Mouse (Mus musculus): ENCODE data around the gene Ddc. TPM values are rescaled to one million over a fixed set of nuclear protein-coding genes. Genes with fewer than 3 reads are reported as not detected.

Ddc gene
- total RNA-seq, 2 experiments from 2014 or later = 8.1 to 8.9 TPM

GRCm38 (mm10) chr11:11864446-11865101, 33.4 kb downstream of the Ddc start:
- H3K4me3 ChIP-seq = no peak overlapping the region
- no peak for TF ChIP-seq CTCF (conservative IDR thresholded peaks at IDR 0.05)
- no peak overlapping the region for H3K27ac ChIP-seq
- DNase-seq (ENCODE audit: low spot score in 2 of 2) = no peak

GRCm38 (mm10) chr11:11862502-11862901, 35.4 kb downstream of the Ddc start:
- Histone ChIP-seq H3K27ac (no peak overlapping the region), H3K4me3 (no peak overlapping the region)
- TF ChIP-seq CTCF (conservative IDR thresholded peaks at IDR 0.05) = no peak
- no peak for DNase-seq (ENCODE audit: low spot score in 2 of 2)

DNA sequence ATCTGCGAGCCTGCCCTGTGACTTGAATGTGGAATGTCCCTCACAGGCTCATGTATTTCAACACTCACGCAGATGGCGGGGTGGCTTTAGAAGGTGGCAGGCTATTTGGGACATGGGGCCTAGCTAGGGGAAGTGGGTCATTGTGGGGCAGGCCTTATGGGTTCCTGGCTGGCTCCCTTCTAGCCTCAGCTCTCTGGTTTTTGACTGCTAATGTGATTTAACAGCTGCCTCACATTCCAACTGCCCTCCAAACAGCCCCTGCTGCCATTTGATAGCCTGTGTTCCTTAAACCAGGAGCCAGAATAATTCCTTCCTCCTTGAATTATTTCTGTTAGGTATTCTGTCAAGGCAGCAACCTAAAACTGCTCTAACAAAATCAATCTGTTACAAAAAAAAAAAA, 41.0 kb downstream of the Ddc start:
- H3K27ac ChIP-seq = no peak overlapping the region
- no peak for TF ChIP-seq CTCF (conservative IDR thresholded peaks at IDR 0.05)
- DNase-seq (ENCODE audit: low spot score in 2 of 2) = no peak
- no peak overlapping the region for H3K4me3 ChIP-seq

DNA sequence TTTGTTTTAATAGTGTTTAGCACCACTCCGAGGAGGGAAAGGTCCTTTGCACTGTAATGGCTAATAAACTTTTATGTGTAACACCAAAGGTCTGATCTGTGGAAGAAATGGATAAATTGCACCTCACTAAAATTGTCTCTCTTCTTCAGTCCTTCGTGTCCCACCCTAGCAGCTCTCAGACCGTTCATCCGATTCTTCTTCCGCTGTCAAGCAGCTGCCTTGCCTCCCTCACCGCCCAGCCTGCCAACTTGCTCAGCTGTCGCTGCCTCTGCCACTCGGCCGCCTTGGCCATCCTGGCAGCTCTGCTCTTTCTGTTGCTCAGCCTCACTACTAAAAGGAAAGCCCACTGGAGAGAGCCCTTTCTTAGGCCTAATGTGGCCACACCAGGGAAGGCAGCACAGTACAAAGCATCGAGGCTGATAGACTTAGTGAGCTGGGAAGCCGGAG, 42.2 kb downstream of the Ddc start:
- no peak for TF ChIP-seq CTCF (conservative IDR thresholded peaks at IDR 0.05)

DNA sequence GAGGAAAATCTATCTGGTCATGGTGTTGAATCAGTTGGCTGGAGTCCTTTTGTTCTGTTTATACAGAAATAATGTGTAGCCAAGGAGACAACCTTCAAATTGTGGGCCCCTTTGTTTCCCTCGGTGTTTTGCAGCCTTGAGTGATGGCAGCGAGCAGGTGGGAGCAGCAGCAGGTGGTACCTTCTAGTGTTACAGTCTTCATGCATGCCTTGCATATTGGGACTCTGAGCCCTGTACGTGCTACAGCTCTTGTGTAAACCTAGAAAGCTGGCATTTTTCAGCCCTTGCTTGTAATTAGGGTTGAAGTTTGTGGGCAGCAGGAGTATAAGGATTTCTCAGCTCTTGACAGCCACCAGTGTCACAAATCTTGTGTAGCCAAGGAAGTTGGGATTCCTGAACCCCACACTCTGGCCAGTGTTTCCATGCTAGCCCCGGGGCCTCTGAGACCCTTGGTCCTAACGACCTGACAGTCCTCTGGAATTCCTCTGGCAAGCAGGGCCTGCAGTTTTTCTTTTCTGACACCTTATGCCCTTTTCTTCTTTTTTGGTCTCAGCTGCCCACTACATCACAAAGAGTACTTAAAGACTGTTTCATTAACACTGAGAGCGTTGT, 42.8 kb downstream of the Ddc start:
- Histone ChIP-seq H3K27ac (no peak overlapping the region), H3K4me3 (no peak overlapping the region)
- TF ChIP-seq CTCF (conservative IDR thresholded peaks at IDR 0.05) = no peak
- no peak for DNase-seq (ENCODE audit: low spot score in 2 of 2)

More for the DNA sequence above, 42.2 kb downstream of the Ddc start:
- Histone ChIP-seq H3K4me3 (no peak overlapping the region), H3K27ac (no peak overlapping the region; the same call in 1 of the 2 replicates)
- DNase-seq (ENCODE audit: low spot score in 2 of 2) = peak in 1 of 2 experiments; percentile 37

GRCm38 (mm10) chr11:11853731-11854461, 44.0 kb downstream of the Ddc start:
- Histone ChIP-seq H3K27ac (no peak overlapping the region), H3K4me3 (no peak overlapping the region)
- TF ChIP-seq CTCF (conservative IDR thresholded peaks at IDR 0.05) = no peak
- no peak for DNase-seq (ENCODE audit: low spot score in 2 of 2)

GRCm38 (mm10) chr11:11851957-11852505, 45.9 kb downstream of the Ddc start:
- no peak for DNase-seq (ENCODE audit: low spot score in 2 of 2)
- TF ChIP-seq CTCF (conservative IDR thresholded peaks at IDR 0.05) = no peak
- Histone ChIP-seq H3K4me3 (no peak overlapping the region), H3K27ac (no peak overlapping the region)

GRCm38 (mm10) chr11:11850476-11851267, 47.3 kb downstream of the Ddc start:
- no peak overlapping the region for H3K4me3 ChIP-seq
- no peak for DNase-seq (ENCODE audit: low spot score in 2 of 2)
- no peak for TF ChIP-seq CTCF (conservative IDR thresholded peaks at IDR 0.05)
- no peak overlapping the region for H3K27ac ChIP-seq

DNA sequence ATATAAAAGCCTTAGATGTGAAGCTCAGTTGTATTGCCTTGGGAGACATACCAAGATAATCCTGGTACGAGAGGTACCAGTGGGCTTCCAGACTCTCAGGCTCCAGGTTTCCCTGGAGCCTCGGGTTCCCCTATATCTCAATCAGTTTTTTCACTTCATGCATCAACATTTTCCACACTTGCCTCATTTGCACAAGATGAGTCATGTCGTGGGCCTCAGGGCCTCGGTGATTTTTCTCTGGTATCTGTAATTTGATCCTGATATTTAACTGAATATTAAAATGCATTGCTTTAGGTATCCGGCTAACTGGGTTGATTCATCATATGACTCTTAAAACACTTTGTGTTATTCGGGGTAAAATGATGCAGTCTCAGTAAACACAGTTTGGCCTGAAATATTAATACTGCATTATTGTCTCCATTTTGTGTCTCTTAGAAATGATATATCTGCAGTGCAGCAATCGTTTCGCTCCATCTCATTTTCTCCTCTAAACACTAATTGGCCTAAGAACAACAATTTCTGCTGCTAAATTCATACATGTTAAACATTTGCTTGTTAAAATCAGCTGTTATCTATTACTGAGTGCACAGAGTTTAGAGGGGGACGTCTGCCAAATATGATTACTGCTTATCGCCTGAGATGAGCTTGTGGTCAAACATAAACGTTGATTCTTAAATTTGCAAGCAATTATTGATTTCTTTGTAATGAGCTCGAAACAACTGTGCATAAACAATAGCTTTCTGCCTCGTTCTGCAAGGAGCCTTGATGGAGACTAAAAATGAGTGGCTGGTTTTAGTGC, 48.2 kb downstream of the Ddc start:
- TF ChIP-seq CTCF (conservative IDR thresholded peaks at IDR 0.05) = no peak
- H3K4me3 ChIP-seq = no peak overlapping the region
- H3K27ac ChIP-seq = no peak overlapping the region
- no peak for DNase-seq (ENCODE audit: low spot score in 2 of 2)

- DNase-seq (ENCODE audit: low spot score in 2 of 2) = no peak
- no peak for TF ChIP-seq CTCF (conservative IDR thresholded peaks at IDR 0.05)
- Histone ChIP-seq H3K4me3 (no peak overlapping the region), H3K27ac (no peak overlapping the region)
These were observed 49.5 kb downstream of the Ddc start for GRCm38 (mm10) chr11:11848467-11848866.

DNA sequence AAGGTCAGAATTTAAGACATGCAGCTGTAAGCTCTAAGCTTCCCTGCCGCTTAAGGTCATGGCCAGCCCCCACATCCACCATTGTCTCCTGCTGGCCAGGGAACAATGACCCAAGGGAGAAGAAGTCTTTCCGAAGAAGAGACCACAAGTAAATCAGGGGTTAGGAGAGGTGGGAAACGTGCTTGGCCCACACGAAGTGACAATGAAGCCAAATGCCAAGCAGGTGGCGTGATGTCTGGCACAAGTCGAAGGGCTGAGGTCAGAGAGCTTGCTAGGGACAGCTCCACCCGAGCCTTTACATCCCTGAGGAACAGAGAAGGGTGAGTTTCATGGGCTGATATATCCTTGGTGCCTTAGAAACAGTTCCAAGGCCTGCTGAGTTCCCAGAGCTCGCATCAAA, 52.9 kb downstream of the Ddc start:
- no peak for TF ChIP-seq CTCF (conservative IDR thresholded peaks at IDR 0.05)
- no peak for DNase-seq (ENCODE audit: low spot score in 2 of 2)
- Histone ChIP-seq H3K27ac (peak overlapping the region; percentile 55; the same call in 1 of the 2 replicates), H3K4me3 (no peak overlapping the region)

Data from layer of hippocampus, adult 2 months (tissue).